Mouse (Mus musculus) B cell, adult (primary cell): ENCODE measurements around the gene Ddx51. TPM values are rescaled to one million over a fixed set of nuclear protein-coding genes. Genes with fewer than 3 reads are reported as not detected.

Experiments used
- total RNA-seq: library from RNA; stranded (reverse); gene quantifications from 4 replicates; pipeline ENCODE4 v1.2.4, GENCODE M21; 2023; ENCODE audit not compliant: inconsistent age

The Ddx51 gene
- total RNA-seq = 63.2 to 76.4 TPM (median 74.8 TPM) in 4 replicates

DNA sequence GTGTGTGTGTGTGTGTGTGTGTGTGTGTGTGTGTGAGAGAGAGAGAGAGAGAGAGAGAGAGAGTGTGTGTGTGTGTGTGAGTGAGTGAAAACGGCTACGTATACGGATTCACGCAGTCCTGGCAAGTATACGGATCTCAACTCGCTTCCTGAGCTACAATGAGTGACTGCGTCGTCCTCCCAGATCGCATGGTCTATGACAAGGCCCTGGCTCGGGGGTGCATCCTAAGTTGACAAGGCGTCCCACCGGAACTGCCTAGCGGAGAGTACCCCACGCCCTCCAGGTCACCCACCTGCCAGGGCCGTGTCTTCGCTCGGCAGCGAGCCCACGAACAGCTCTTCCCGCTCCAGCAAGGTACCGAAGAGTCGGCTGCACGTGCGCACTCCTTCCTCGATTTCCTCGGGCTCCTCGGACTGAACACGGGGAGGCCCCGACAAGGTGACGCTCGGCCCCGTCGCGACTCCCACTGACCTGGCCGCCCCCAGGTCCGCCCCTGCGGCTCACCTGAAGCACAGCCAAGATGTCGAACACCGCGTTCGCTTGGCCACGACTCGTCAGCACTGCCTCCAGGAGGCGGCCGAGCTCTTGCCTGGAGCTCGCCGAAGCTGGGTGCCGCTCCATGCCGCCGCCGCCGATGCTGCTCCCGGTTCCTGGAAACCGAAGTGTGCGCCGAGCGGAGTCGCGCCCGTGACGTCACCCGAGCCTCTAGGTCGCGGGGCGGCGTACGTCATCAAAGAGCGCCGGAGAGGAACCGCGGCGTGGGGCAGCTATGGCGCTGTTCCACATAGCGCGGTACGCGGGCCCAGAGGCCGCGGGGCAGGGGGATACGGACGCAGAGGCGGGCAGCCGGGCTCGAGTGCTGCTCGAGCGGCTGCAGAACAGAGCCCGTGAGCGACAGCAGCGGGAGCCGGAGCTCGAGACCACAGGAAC is at the start of gene Ddx51, which contains the start of gene Noc4l:
TSS of gene Ddx51 (plus strand) at position 733 of the 930 bp plus-strand sequence.
TSS of gene Noc4l (minus strand) at position 699 of the 930 bp plus-strand sequence.

Other genes starting within 250 kb of the Ddx51 start
- gene Fbrsl1, start 204.9 kb upstream of the Ddx51 start, total RNA-seq = 114 to 135 TPM (median 128 TPM) in 4 replicates
- gene Galnt9, start 109.1 kb upstream of the Ddx51 start, total RNA-seq = not detected in 4 replicates
- 73.1 to 76.6 TPM (median 74.5 TPM) in 4 replicates for gene Noc4l, start within 50 bp of the Ddx51 start, total RNA-seq
- gene Ep400, start 117.3 kb downstream of the Ddx51 start, total RNA-seq = 209 to 234 TPM (median 216 TPM) in 4 replicates
- 31.3 to 38.9 TPM (median 36.5 TPM) in 4 replicates for gene Pus1, start 127.2 kb downstream of the Ddx51 start, total RNA-seq
- 44.5 to 55.9 TPM (median 52.9 TPM) in 4 replicates for gene Ulk1, start 156.6 kb downstream of the Ddx51 start, total RNA-seq
- gene Hscb, start 186.3 kb downstream of the Ddx51 start, total RNA-seq = 21.2 to 25.5 TPM (median 23.0 TPM) in 4 replicates
- gene Chek2, start 186.5 kb downstream of the Ddx51 start, total RNA-seq = 9.6 to 14.5 TPM (median 12.0 TPM) in 4 replicates
- gene Ttc28, start 226.4 kb downstream of the Ddx51 start, total RNA-seq = 24.8 to 30.0 TPM (median 29.0 TPM) in 4 replicates